Mouse (Mus musculus) heart, postnatal 10 days (tissue): Measurements from ENCODE around the gene Stk4. TPM values are rescaled to one million over a fixed set of nuclear protein-coding genes. Genes with fewer than 3 reads are reported as not detected.

ENCODE experiments used
- DNase-seq, 2 experiments: peaks; one replicate each; pipeline ENCODE4 v3.0.0; 2021
- intact Hi-C: fragments of 180-260 bp; cut with DNase I; formaldehyde crosslinking; loops from one replicate; pipeline ENCODE4 v1.15.1; 2025
- total RNA-seq, 2 experiments: library from RNA; stranded (reverse); gene quantifications; 2 replicates each; pipeline ENCODE4 v1.2.3; 2021

Gene Stk4
- total RNA-seq, 2 experiments from 2014 or later = 20.9 to 21.4 TPM

DNA sequence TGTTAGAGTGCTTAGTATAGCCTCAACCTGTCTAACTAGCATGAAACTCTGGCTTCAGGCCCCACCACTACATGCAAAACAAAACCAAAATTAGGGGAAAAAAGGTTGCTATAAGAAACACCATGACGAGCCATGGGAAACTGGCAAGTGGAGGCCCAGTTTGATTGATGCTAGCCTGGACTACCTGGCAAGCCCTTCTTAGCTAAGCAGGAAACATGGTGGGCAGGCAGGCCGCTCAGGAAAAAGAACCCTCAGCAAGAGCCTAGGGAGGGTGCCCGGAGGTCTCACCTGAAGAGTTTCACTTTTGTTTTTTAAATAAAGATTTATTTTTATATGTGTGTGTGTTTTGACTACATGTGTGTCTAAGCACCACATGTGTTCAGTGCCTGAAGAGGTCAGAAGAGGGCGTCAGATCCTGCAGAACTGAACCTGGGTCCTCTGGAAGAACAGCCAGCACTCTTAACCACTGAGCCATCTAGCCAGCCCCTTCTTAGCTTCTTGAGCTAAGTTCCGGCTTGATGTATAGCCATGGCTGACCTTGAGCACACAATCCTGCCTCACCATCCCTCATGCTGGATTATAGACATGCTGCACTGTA is 53.1 kb downstream of the Stk4 start:
- no peak for DNase-seq
- intact Hi-C loops = no loop called here

DNA sequence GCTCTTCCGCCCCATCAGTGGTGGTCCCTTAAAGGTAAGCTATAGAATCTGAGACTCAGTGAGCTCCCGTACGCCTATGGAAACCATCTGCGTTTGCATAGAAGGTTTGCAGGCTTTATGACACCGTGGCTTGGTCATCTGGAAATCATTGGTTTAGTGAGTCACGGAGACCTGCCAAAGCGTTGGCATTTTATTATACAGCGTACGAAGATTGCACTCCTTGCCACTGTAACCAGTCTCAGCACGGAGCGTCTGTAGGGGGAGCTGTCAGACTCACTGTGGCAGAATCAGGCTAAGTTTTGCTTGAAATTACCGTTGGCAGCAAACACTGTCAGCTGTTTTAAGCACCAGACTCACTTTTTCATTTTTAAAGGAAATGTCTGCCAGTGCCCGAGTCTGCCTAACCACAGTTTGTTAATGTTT is 56.4 kb downstream of the Stk4 start:
- intact Hi-C loops = no loop called here

GRCm38 (mm10) chr2:164127297-164127696 is 57.2 kb downstream of the Stk4 start:
- DNase-seq = no peak
- intact Hi-C loops = no loop called here

More for the DNA sequence above, 56.4 kb downstream of the Stk4 start:
- DNase-seq = peak; percentile 33 to 56

- intact Hi-C loops = no loop called here
- DNase-seq = no peak
Measured at GRCm38 (mm10) chr2:164128576-164129411, 58.7 kb downstream of the Stk4 start.

GRCm38 (mm10) chr2:164131586-164131985 is 61.5 kb downstream of the Stk4 start:
- intact Hi-C loops = loop anchor here (5.0 kb wide), 1 partner anchor 256 kb away; the partner anchor contains the start of gene Slpi
- DNase-seq = no peak

DNA sequence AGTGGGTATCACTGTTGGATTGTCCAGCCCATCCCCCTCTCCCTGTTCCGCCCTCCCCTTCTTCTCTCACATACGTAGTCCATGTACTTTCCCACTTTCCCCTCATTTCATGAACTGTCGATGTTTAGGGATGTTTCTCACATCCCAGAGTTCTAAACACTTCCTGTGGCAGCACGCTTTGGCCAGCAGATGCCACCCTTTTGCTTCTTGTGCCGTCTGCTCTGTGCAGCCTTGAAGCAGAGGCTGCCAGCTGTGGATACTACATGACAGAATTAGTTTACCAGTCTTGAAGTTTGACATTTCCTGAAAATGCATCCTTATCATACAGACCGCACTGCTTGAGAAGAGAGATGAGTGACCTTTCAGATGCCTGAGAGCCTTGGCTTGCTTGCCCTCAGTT is 64.4 kb downstream of the Stk4 start:
- intact Hi-C loops = loop anchor here (1.0 to 5.0 kb wide), 3 partner anchors 46 to 273 kb away; partner anchors contain the start of gene Slpi
- peak; percentile 45 to 48 for DNase-seq

- DNase-seq = peak in 1 of 2 experiments; percentile 35
- intact Hi-C loops = loop anchor here (2.0 to 5.0 kb wide), 2 partner anchors 45 to 207 kb away; no protein-coding TSS in a partner anchor
Measured at GRCm38 (mm10) chr2:164135367-164135766, 65.2 kb downstream of the Stk4 start.

DNA sequence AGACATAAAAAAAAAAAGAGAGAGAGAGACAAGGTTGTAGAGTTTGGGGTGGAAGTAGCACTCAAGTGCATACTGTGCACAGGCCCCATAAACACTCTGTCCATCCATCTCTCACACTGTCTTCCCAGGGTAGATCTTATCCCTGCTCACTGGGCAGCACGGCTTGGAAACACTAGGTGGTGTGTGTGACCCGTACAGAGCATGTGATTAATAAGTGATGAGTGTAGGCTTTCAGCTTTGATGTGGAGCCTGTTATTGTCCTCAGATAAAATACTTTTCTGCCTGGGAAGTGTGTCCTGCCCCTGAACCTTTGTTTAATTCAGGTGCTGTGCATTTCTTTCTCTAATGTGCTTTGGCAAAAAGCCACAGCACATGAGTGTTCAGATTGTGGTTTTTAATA is 66.3 kb downstream of the Stk4 start:
- intact Hi-C loops = loop anchor here (5.0 kb wide), 1 partner anchor 206 kb away; no protein-coding TSS in a partner anchor
- DNase-seq = no peak

GRCm38 (mm10) chr2:164137754-164138153 is 67.6 kb downstream of the Stk4 start:
- no peak for DNase-seq
- intact Hi-C loops = loop anchor here (5.0 kb wide), 1 partner anchor 205 kb away; no protein-coding TSS in a partner anchor

DNA sequence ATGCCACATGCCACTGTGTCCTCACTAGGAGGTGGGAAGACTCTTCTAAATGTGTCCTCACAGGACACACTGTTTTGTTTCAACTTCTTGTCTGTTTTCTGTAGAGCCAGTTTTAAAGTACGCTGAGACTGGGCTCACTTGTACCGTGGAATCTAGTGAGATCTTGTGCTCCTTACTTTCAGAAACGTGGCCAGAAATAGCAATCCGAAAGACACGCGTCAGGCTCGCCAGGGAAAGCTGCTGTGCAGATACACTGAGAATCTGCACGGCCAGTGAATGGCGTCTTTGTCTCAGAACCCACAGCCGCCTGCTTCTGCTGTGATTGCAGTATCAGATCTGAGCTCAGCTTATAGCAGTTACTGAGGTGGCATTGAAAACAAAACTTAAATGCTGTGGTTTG is 71.9 kb downstream of the Stk4 start:
- intact Hi-C loops = no loop called here

GRCm38 (mm10) chr2:164144025-164144424 is 73.9 kb downstream of the Stk4 start:
- no peak for DNase-seq
- intact Hi-C loops = no loop called here

More for the DNA sequence above, 71.9 kb downstream of the Stk4 start:
- peak; percentile 50 to 54 for DNase-seq

DNA sequence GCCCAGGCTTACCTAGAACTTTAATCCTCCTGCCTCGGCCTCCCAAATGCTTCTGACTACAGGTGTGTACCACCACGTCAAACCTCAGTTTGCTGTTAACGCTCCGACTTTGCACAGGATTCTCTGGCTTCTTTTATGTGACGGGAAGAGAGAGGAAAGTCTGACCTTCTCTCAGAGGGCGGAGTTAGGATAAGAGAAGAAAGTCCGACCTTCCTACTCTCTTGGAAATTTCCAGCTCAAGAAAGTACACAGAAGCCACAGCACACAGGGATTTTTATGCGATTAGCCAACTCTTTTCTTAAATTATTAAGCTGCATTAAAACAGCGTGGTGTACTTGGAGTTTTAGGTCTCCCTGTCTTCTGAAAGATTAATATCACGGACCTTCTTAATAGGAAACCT is 74.4 kb downstream of the Stk4 start:
- intact Hi-C loops = no loop called here
- DNase-seq = no peak

GRCm38 (mm10) chr2:164146556-164146955 is 76.4 kb downstream of the Stk4 start:
- no peak for DNase-seq

GRCm38 (mm10) chr2:164150086-164150760 is 80.1 kb downstream of the Stk4 start:
- peak in 1 of 2 experiments; percentile 29 for DNase-seq
- intact Hi-C loops = no loop called here

More at GRCm38 (mm10) chr2:164146556-164146955, 76.4 kb downstream of the Stk4 start:
- intact Hi-C loops = no loop called here

GRCm38 (mm10) chr2:164152341-164152740 is 82.2 kb downstream of the Stk4 start:
- intact Hi-C loops = no loop called here
- no peak for DNase-seq

GRCm38 (mm10) chr2:164154007-164154406 is 83.9 kb downstream of the Stk4 start:
- intact Hi-C loops = no loop called here
- DNase-seq = no peak

- no peak for DNase-seq
Measured at GRCm38 (mm10) chr2:164156158-164156557, 86.0 kb downstream of the Stk4 start.

DNA sequence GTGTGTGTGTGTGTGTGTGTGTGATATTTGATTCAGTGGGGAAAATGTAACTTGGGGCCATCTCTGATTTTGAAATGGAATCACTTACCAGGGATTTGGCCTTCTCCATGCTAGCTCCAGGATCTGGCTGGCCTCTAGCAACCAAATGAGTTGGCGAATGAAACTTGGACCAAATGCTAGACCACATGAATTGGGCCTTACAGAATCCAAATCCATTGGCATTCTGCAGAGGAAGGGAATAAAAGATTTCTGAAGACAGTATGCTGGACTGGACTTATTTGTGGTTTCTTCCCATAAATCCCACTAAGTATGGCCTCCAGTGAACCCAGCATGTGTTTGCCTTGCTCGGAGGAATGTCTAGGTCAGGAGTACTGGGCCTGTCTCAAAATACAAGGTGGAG is 88.7 kb downstream of the Stk4 start:
- no peak for DNase-seq
- intact Hi-C loops = no loop called here

More at GRCm38 (mm10) chr2:164156158-164156557, 86.0 kb downstream of the Stk4 start:
- intact Hi-C loops = no loop called here

GRCm38 (mm10) chr2:164161515-164162055 is 91.5 kb downstream of the Stk4 start:
- intact Hi-C loops = no loop called here
- DNase-seq = no peak

GRCm38 (mm10) chr2:164164941-164165340 is 94.8 kb downstream of the Stk4 start:
- DNase-seq = no peak
- intact Hi-C loops = no loop called here
